12 mouse cellular contexts compared by ENCODE assay signal in genomic region chr17:70856871-70857415, GRCm38 (mm10). TPM values are rescaled to one million over a fixed set of nuclear protein-coding genes. Genes with fewer than 3 reads are reported as not detected.
DNase-seq lines count a peak whose midpoint lies in the region; ATAC-seq lines count a peak whose summit lies in the region.
"Had no signal": no experiment of that assay in that cellular context is flagged by ENCODE, and none has a peak within 500 bp of the region (broad histone marks: within the 10 kb centered on the region; RNA-seq: fewer than 3 reads in every experiment).

No protein-coding gene starts in this region.

- DNase-seq in heart, postnatal 4 days: peak; percentile 41
- no peak for DNase-seq in heart, adult 9 months (ENCODE audit: low spot score in 2 of 2)
- peak; percentile 59 for DNase-seq in midbrain, embryonic 14.5 days
- DNase-seq in midbrain, embryonic 10.5 days (ENCODE audit: low spot score): no peak
- DNase-seq in embryo, embryonic 10.5 days (ENCODE audit: low spot score): no peak
- DNase-seq: gastrocnemius, postnatal 14 days; layer of hippocampus, postnatal 36 days; liver, embryonic 13.5 days had no signal

- H3K4me3 ChIP-seq in midbrain, embryonic 14.5 days (replicated peaks; ENCODE audit: low read depth, low read length): no peak overlapping the region
- H3K4me3 ChIP-seq in midbrain, embryonic 10.5 days: no peak overlapping the region
- H3K4me3 ChIP-seq in intestine, embryonic 16.5 days (ENCODE audit: low read length): peak overlapping the region; percentile 3; the same call in 1 of the 2 replicates
- H3K4me3 ChIP-seq in stomach, embryonic 15.5 days (replicated peaks): no peak overlapping the region
- H3K4me3 ChIP-seq: heart, embryonic 15.5 days; liver, embryonic 13.5 days; neural tube, embryonic 12.5 days had no signal

- no peak for ATAC-seq in midbrain, embryonic 14.5 days (ENCODE audit: low FRiP score, low TSS enrichment)
- peak; percentile 36 for ATAC-seq in intestine, embryonic 16.5 days
- ATAC-seq in stomach, embryonic 15.5 days (ENCODE audit: insufficient read depth, low FRiP score, low read depth): no peak

- H3K4me2 ChIP-seq in midbrain, embryonic 14.5 days (ENCODE audit: low read length): no peak overlapping the region
- H3K4me2 ChIP-seq in intestine, embryonic 16.5 days (ENCODE audit: low read depth, low read length): peak overlapping the region; percentile 1; the same call in 1 of the 2 replicates
- H3K4me2 ChIP-seq in stomach, embryonic 15.5 days: 0 out of 2 replicates have a peak overlapping the region, but pooled peaks have one; percentile 0
- H3K4me2 ChIP-seq: heart, embryonic 15.5 days; liver, embryonic 13.5 days; neural tube, embryonic 12.5 days had no signal

- H3K36me3 ChIP-seq in midbrain, embryonic 14.5 days (ENCODE audit: control insufficient read depth, insufficient read depth, low read length): no peaks in the 10 kb centered on the region
- H3K36me3 ChIP-seq in midbrain, embryonic 10.5 days: no peaks in the 10 kb centered on the region; the same call in 1 of the 2 replicates
- H3K36me3 ChIP-seq in intestine, embryonic 16.5 days (ENCODE audit: control insufficient read depth, insufficient read depth, low read length): no peaks in the 10 kb centered on the region
- H3K36me3 ChIP-seq in stomach, embryonic 15.5 days: no peaks in the 10 kb centered on the region
- H3K36me3 ChIP-seq: heart, embryonic 15.5 days; liver, embryonic 13.5 days; neural tube, embryonic 12.5 days had no signal

- H3K9me3 ChIP-seq in midbrain, embryonic 14.5 days (ENCODE audit: control insufficient read depth, low read length): no peaks in the 10 kb centered on the region
- H3K9me3 ChIP-seq in midbrain, embryonic 10.5 days (replicated peaks): no peaks in the 10 kb centered on the region
- H3K9me3 ChIP-seq in intestine, embryonic 16.5 days (ENCODE audit: control insufficient read depth, low read length): no peaks in the 10 kb centered on the region
- H3K9me3 ChIP-seq in stomach, embryonic 15.5 days: no peaks in the 10 kb centered on the region
- H3K9me3 ChIP-seq: heart, embryonic 15.5 days; liver, embryonic 13.5 days; neural tube, embryonic 12.5 days had no signal

- H3K9ac ChIP-seq in midbrain, embryonic 14.5 days (replicated peaks; ENCODE audit: low read length): no peak overlapping the region
- H3K9ac ChIP-seq in intestine, embryonic 16.5 days (ENCODE audit: low read depth, low read length): no peak overlapping the region
- no peak overlapping the region for H3K9ac ChIP-seq in stomach, embryonic 15.5 days
- H3K9ac ChIP-seq: heart, embryonic 15.5 days; liver, embryonic 13.5 days; neural tube, embryonic 12.5 days had no signal

- H3K27me3 ChIP-seq in midbrain, embryonic 14.5 days (ENCODE audit: control insufficient read depth, insufficient read depth, low read length): no peaks in the 10 kb centered on the region
- no peaks in the 10 kb centered on the region for H3K27me3 ChIP-seq in midbrain, embryonic 10.5 days (ENCODE audit: low read depth, poor library complexity, severe bottlenecking)
- H3K27me3 ChIP-seq in intestine, embryonic 16.5 days (replicated peaks; ENCODE audit: control insufficient read depth, insufficient read depth, low read length): no peaks in the 10 kb centered on the region
- no peaks in the 10 kb centered on the region for H3K27me3 ChIP-seq in stomach, embryonic 15.5 days (replicated peaks)
- H3K27me3 ChIP-seq: heart, embryonic 15.5 days; neural tube, embryonic 12.5 days had no signal

- H3K27ac ChIP-seq in midbrain, embryonic 14.5 days (replicated peaks; ENCODE audit: low read depth, low read length): no peak overlapping the region
- no peak overlapping the region for H3K27ac ChIP-seq in midbrain, embryonic 10.5 days (replicated peaks)
- H3K27ac ChIP-seq in intestine, embryonic 16.5 days (ENCODE audit: low read length): peak overlapping the region; percentile 47
- H3K27ac ChIP-seq in stomach, embryonic 15.5 days: no peak overlapping the region
- H3K27ac ChIP-seq: heart, embryonic 15.5 days; liver, embryonic 13.5 days; neural tube, embryonic 12.5 days had no signal

- peaks cover 7% of the 10 kb centered on the region for H3K4me1 ChIP-seq in midbrain, embryonic 14.5 days (ENCODE audit: control insufficient read depth, insufficient read depth, low read length)
- peaks cover 17% of the 10 kb centered on the region for H3K4me1 ChIP-seq in midbrain, embryonic 10.5 days
- peaks cover 7% of the 10 kb centered on the region; the same call in 1 of the 2 replicates for H3K4me1 ChIP-seq in intestine, embryonic 16.5 days (ENCODE audit: control insufficient read depth, insufficient read depth, low read length)
- peaks cover 10% of the 10 kb centered on the region for H3K4me1 ChIP-seq in stomach, embryonic 15.5 days

- WGBS in midbrain, embryonic 14.5 days: 68% methylated on average over 12 of the region's 12 CpGs
- 91% methylated on average over 12 of the region's 12 CpGs for WGBS in midbrain, embryonic 10.5 days
- WGBS in intestine, embryonic 16.5 days: 39% methylated on average over 12 of the region's 12 CpGs
- 45% methylated on average over 12 of the region's 12 CpGs for WGBS in stomach, embryonic 15.5 days

RNA-seq across cellular contexts. Expression of gene Tgif1, which starts 3.6 kb away (rescaled TPM):
- 10 to 100 TPM; 13.7 to 15.5 TPM for total RNA-seq in heart, postnatal 4 days (2021)
- polyA plus RNA-seq in midbrain, embryonic 14.5 days (2014; fragmentation: Nextera tagmentation; extraction: Ambion mirVana): 9.8 and 16.5 TPM in 2 replicates
- polyA plus RNA-seq in midbrain, embryonic 10.5 days (2016; fragmentation: Nextera tagmentation; extraction: Ambion mirVana): 72.9 and 73.6 TPM in 2 replicates
- 43.0 and 43.5 TPM in 2 replicates for polyA plus RNA-seq in intestine, embryonic 16.5 days (2015; fragmentation: Nextera tagmentation; extraction: Ambion mirVana)
- polyA plus RNA-seq in stomach, embryonic 15.5 days (2015; fragmentation: Nextera tagmentation; extraction: Ambion mirVana): 60.7 and 66.8 TPM in 2 replicates

Comparison
In these comparisons a context has a peak if more than half of its experiments do, and no peak if none do; other contexts are left out.
1. DNase-seq: peak in heart, postnatal 4 days (single experiment) and midbrain, embryonic 14.5 days (single experiment); none in heart, adult 9 months (0 of 2), midbrain, embryonic 10.5 days (single experiment) and embryo, embryonic 10.5 days (single experiment).